Mouse (Mus musculus): Measurements from ENCODE around the gene Vps37b. TPM values are rescaled to one million over a fixed set of nuclear protein-coding genes. Genes with fewer than 3 reads are reported as not detected.

The Vps37b gene
- polyA plus RNA-seq, 1 experiment from 2014 or later: 52.3 TPM

- DNase-seq (ENCODE audit: low spot score): no peak
- peaks cover 33% of the 10 kb centered on the region for H3K4me1 ChIP-seq (ENCODE audit: control insufficient read depth, insufficient read depth, low read length)
- H3K36me3 ChIP-seq (ENCODE audit: control insufficient read depth, insufficient read depth, low read length): no peaks in the 10 kb centered on the region
- H3K9ac ChIP-seq (ENCODE audit: low read length): no peak overlapping the region
- no peak for ATAC-seq (ENCODE audit: insufficient read depth, low FRiP score, low TSS enrichment)
- no peaks in the 10 kb centered on the region for H3K9me3 ChIP-seq (ENCODE audit: control insufficient read depth, low read length)
- WGBS: 86% methylated on average over 11 of the region's 11 CpGs
- H3K27ac ChIP-seq (ENCODE audit: low read depth, low read length): no peak overlapping the region
- H3K4me3 ChIP-seq (ENCODE audit: low read depth, low read length): no peak overlapping the region
- H3K27me3 ChIP-seq (ENCODE audit: control insufficient read depth, insufficient read depth, low read length): no peaks in the 10 kb centered on the region
- no peak overlapping the region for H3K4me2 ChIP-seq (ENCODE audit: low read depth)
Observed at GRCm38 (mm10) chr5:124021701-124022100, 10.4 kb downstream of the Vps37b start.

- no peaks in the 10 kb centered on the region for H3K9me3 ChIP-seq (ENCODE audit: control insufficient read depth, low read length)
- H3K4me2 ChIP-seq (ENCODE audit: low read depth): no peak overlapping the region
- H3K36me3 ChIP-seq (ENCODE audit: control insufficient read depth, insufficient read depth, low read length): no peaks in the 10 kb centered on the region
- no peak overlapping the region for H3K4me3 ChIP-seq (ENCODE audit: low read depth, low read length)
- no peak for ATAC-seq (ENCODE audit: insufficient read depth, low FRiP score, low TSS enrichment)
- H3K27ac ChIP-seq (ENCODE audit: low read depth, low read length): no peak overlapping the region
- no peaks in the 10 kb centered on the region for H3K27me3 ChIP-seq (ENCODE audit: control insufficient read depth, insufficient read depth, low read length)
- no peak for DNase-seq (ENCODE audit: low spot score)
- H3K9ac ChIP-seq (ENCODE audit: low read length): no peak overlapping the region
- H3K4me1 ChIP-seq (ENCODE audit: control insufficient read depth, insufficient read depth, low read length): peaks cover 30% of the 10 kb centered on the region
- 93% methylated on average over 11 of the region's 11 CpGs for WGBS
Observed at GRCm38 (mm10) chr5:124021148-124021547, 10.9 kb downstream of the Vps37b start.

GRCm38 (mm10) chr5:124019348-124020216, 12.5 kb downstream of the Vps37b start:
- H3K9me3 ChIP-seq (ENCODE audit: control insufficient read depth, low read length): no peaks in the 10 kb centered on the region
- H3K4me3 ChIP-seq (ENCODE audit: low read depth, low read length): no peak overlapping the region
- ATAC-seq (ENCODE audit: insufficient read depth, low FRiP score, low TSS enrichment) (no peak), DNase-seq (ENCODE audit: low spot score) (no peak)
- peaks cover 27% of the 10 kb centered on the region for H3K4me1 ChIP-seq (ENCODE audit: control insufficient read depth, insufficient read depth, low read length)
- 81% methylated on average over 12 of the region's 12 CpGs for WGBS
- no peak overlapping the region for H3K4me2 ChIP-seq (ENCODE audit: low read depth)
- no peak overlapping the region for H3K27ac ChIP-seq (ENCODE audit: low read depth, low read length)
- no peak overlapping the region for H3K9ac ChIP-seq (ENCODE audit: low read length)
- no peaks in the 10 kb centered on the region for H3K27me3 ChIP-seq (ENCODE audit: control insufficient read depth, insufficient read depth, low read length)
- H3K36me3 ChIP-seq (ENCODE audit: control insufficient read depth, insufficient read depth, low read length): no peaks in the 10 kb centered on the region

GRCm38 (mm10) chr5:124018651-124019050, 13.4 kb downstream of the Vps37b start:
- no peaks in the 10 kb centered on the region for H3K36me3 ChIP-seq (ENCODE audit: control insufficient read depth, insufficient read depth, low read length)
- WGBS: 80% methylated on average over 9 of the region's 9 CpGs
- peaks cover 28% of the 10 kb centered on the region for H3K4me1 ChIP-seq (ENCODE audit: control insufficient read depth, insufficient read depth, low read length)
- no peak overlapping the region for H3K9ac ChIP-seq (ENCODE audit: low read length)
- H3K27ac ChIP-seq (ENCODE audit: low read depth, low read length): no peak overlapping the region
- no peaks in the 10 kb centered on the region for H3K27me3 ChIP-seq (ENCODE audit: control insufficient read depth, insufficient read depth, low read length)
- H3K9me3 ChIP-seq (ENCODE audit: control insufficient read depth, low read length): no peaks in the 10 kb centered on the region
- H3K4me2 ChIP-seq (ENCODE audit: low read depth): no peak overlapping the region
- no peak overlapping the region for H3K4me3 ChIP-seq (ENCODE audit: low read depth, low read length)
- no peak for ATAC-seq (ENCODE audit: insufficient read depth, low FRiP score, low TSS enrichment)
- no peak for DNase-seq (ENCODE audit: low spot score)

GRCm38 (mm10) chr5:124017941-124018340, 14.1 kb downstream of the Vps37b start:
- no peaks in the 10 kb centered on the region for H3K27me3 ChIP-seq (ENCODE audit: control insufficient read depth, insufficient read depth, low read length)
- 87% methylated on average over 9 of the region's 9 CpGs for WGBS
- H3K4me2 ChIP-seq (ENCODE audit: low read depth): no peak overlapping the region
- H3K27ac ChIP-seq (ENCODE audit: low read depth, low read length): no peak overlapping the region
- no peaks in the 10 kb centered on the region for H3K36me3 ChIP-seq (ENCODE audit: control insufficient read depth, insufficient read depth, low read length)
- H3K9ac ChIP-seq (ENCODE audit: low read length): no peak overlapping the region
- H3K9me3 ChIP-seq (ENCODE audit: control insufficient read depth, low read length): no peaks in the 10 kb centered on the region
- ATAC-seq (ENCODE audit: insufficient read depth, low FRiP score, low TSS enrichment) (no peak), DNase-seq (ENCODE audit: low spot score) (no peak)
- H3K4me1 ChIP-seq (ENCODE audit: control insufficient read depth, insufficient read depth, low read length): peaks cover 28% of the 10 kb centered on the region
- H3K4me3 ChIP-seq (ENCODE audit: low read depth, low read length): no peak overlapping the region

- Histone ChIP-seq H3K4me2 (ENCODE audit: low read depth) (no peak overlapping the region), H3K27ac (ENCODE audit: low read depth, low read length) (no peak overlapping the region), H3K36me3 (ENCODE audit: control insufficient read depth, insufficient read depth, low read length) (no peaks in the 10 kb centered on the region), H3K27me3 (ENCODE audit: control insufficient read depth, insufficient read depth, low read length) (no peaks in the 10 kb centered on the region), H3K9ac (ENCODE audit: low read length) (no peak overlapping the region), H3K4me3 (ENCODE audit: low read depth, low read length) (no peak overlapping the region), H3K4me1 (ENCODE audit: control insufficient read depth, insufficient read depth, low read length) (peaks cover 41% of the 10 kb centered on the region), H3K9me3 (ENCODE audit: control insufficient read depth, low read length) (no peaks in the 10 kb centered on the region)
- DNase-seq (ENCODE audit: low spot score): no peak
- WGBS: 90% methylated on average over 7 of the region's 7 CpGs
- no peak for ATAC-seq (ENCODE audit: insufficient read depth, low FRiP score, low TSS enrichment)
Observed at GRCm38 (mm10) chr5:124016291-124016821, 15.7 kb downstream of the Vps37b start.

GRCm38 (mm10) chr5:124015727-124016126, 16.3 kb downstream of the Vps37b start:
- Histone ChIP-seq H3K9ac (ENCODE audit: low read length) (no peak overlapping the region), H3K4me2 (ENCODE audit: low read depth) (no peak overlapping the region), H3K27me3 (ENCODE audit: control insufficient read depth, insufficient read depth, low read length) (no peaks in the 10 kb centered on the region), H3K4me1 (ENCODE audit: control insufficient read depth, insufficient read depth, low read length) (peaks cover 47% of the 10 kb centered on the region), H3K36me3 (ENCODE audit: control insufficient read depth, insufficient read depth, low read length) (no peaks in the 10 kb centered on the region), H3K9me3 (ENCODE audit: control insufficient read depth, low read length) (no peaks in the 10 kb centered on the region), H3K27ac (ENCODE audit: low read depth, low read length) (no peak overlapping the region), H3K4me3 (ENCODE audit: low read depth, low read length) (no peak overlapping the region)
- WGBS: 74% methylated on average over 2 of the region's 2 CpGs
- no peak for DNase-seq (ENCODE audit: low spot score)
- ATAC-seq (ENCODE audit: insufficient read depth, low FRiP score, low TSS enrichment): no peak

- ATAC-seq (ENCODE audit: insufficient read depth, low FRiP score, low TSS enrichment): no peak
- Histone ChIP-seq H3K4me2 (ENCODE audit: low read depth) (no peak overlapping the region), H3K9ac (ENCODE audit: low read length) (no peak overlapping the region), H3K27ac (ENCODE audit: low read depth, low read length) (peak overlapping the region; percentile 15; the same call in 1 of the 2 replicates), H3K9me3 (ENCODE audit: control insufficient read depth, low read length) (no peaks in the 10 kb centered on the region), H3K4me3 (ENCODE audit: low read depth, low read length) (no peak overlapping the region), H3K4me1 (ENCODE audit: control insufficient read depth, insufficient read depth, low read length) (peaks cover 50% of the 10 kb centered on the region), H3K36me3 (ENCODE audit: control insufficient read depth, insufficient read depth, low read length) (peaks cover 2% of the 10 kb centered on the region; the same call in 1 of the 2 replicates), H3K27me3 (ENCODE audit: control insufficient read depth, insufficient read depth, low read length) (no peaks in the 10 kb centered on the region)
- 20% methylated on average over 11 of the region's 11 CpGs for WGBS
- DNase-seq (ENCODE audit: low spot score): no peak
Observed at GRCm38 (mm10) chr5:124014791-124015251, 17.2 kb downstream of the Vps37b start.

GRCm38 (mm10) chr5:124014180-124014579, 17.9 kb downstream of the Vps37b start:
- H3K9me3 ChIP-seq (ENCODE audit: control insufficient read depth, low read length): no peaks in the 10 kb centered on the region
- no peak overlapping the region for H3K4me3 ChIP-seq (ENCODE audit: low read depth, low read length)
- H3K27ac ChIP-seq (ENCODE audit: low read depth, low read length): no peak overlapping the region
- H3K36me3 ChIP-seq (ENCODE audit: control insufficient read depth, insufficient read depth, low read length): peaks cover 5% of the 10 kb centered on the region; the same call in 1 of the 2 replicates
- peaks cover 47% of the 10 kb centered on the region for H3K4me1 ChIP-seq (ENCODE audit: control insufficient read depth, insufficient read depth, low read length)
- no peaks in the 10 kb centered on the region for H3K27me3 ChIP-seq (ENCODE audit: control insufficient read depth, insufficient read depth, low read length)
- ATAC-seq (ENCODE audit: insufficient read depth, low FRiP score, low TSS enrichment) (no peak), DNase-seq (ENCODE audit: low spot score) (no peak)
- WGBS: 86% methylated on average over 3 of the region's 3 CpGs
- no peak overlapping the region for H3K4me2 ChIP-seq (ENCODE audit: low read depth)
- no peak overlapping the region for H3K9ac ChIP-seq (ENCODE audit: low read length)

All from neural tube, embryonic 11.5 days (tissue).